Mouse (Mus musculus) hindbrain, embryonic 14.5 days (tissue): ENCODE data around the gene Arhgap40. TPM values are rescaled to one million over a fixed set of nuclear protein-coding genes. Genes with fewer than 3 reads are reported as not detected.

Source experiments
- ATAC-seq: fragments of 200-750 bp; cut with Nextera tagmentation; 2 replicates; pipeline ENCODE4 v1.8.0; 2017; ENCODE audit warnings: moderate number of reproducible peaks, mild to moderate bottlenecking, moderate TSS enrichment, moderate library complexity; ENCODE audit not compliant: low FRiP score
- DNase-seq: peaks from one replicate; pipeline ENCODE4 v3.0.0-alpha.2; 2015; ENCODE audit warnings: low spot score
- H3K27ac ChIP-seq: fragments of 300-500 bp; sonication (generic); 2 replicates; pipeline ENCODE4 v1.5.1; 2014; ENCODE audit warnings: mild to moderate bottlenecking, moderate library complexity
- H3K27me3 ChIP-seq: fragments of 300-500 bp; sonication (generic); 2 replicates; pipeline ENCODE4 v1.6.1; 2014; ENCODE audit warnings: mild to moderate bottlenecking, low read length, mixed read lengths; ENCODE audit not compliant: control insufficient read depth, insufficient read depth
- H3K36me3 ChIP-seq: fragments of 300-500 bp; sonication (generic); replicated peaks from 2 replicates; pipeline ENCODE4 v1.6.1; 2014; ENCODE audit not compliant: control insufficient read depth, insufficient read depth
- H3K4me1 ChIP-seq: fragments of 300-500 bp; sonication (generic); replicated peaks from 2 replicates; pipeline ENCODE4 v1.6.1; 2014; ENCODE audit warnings: antibody characterized with exemption, low read length, mixed read lengths; ENCODE audit not compliant: control insufficient read depth, insufficient read depth
- H3K4me2 ChIP-seq: fragments of 300-500 bp; sonication (generic); replicated peaks from 2 replicates; pipeline ENCODE4 v1.6.1; 2014; ENCODE audit warnings: mild to moderate bottlenecking, moderate library complexity
- H3K4me3 ChIP-seq: fragments of 300-500 bp; sonication (generic); replicated peaks from 2 replicates; pipeline ENCODE4 v1.5.1; 2014; ENCODE audit warnings: mild to moderate bottlenecking, low read length
- H3K9ac ChIP-seq: fragments of 300-500 bp; sonication (generic); 2 replicates; pipeline ENCODE4 v1.6.1; 2014
- H3K9me3 ChIP-seq: fragments of 300-500 bp; sonication (generic); 2 replicates; pipeline ENCODE4 v1.6.1; 2016; ENCODE audit warnings: low read length; ENCODE audit not compliant: control insufficient read depth
- WGBS: fragments of 180-500 bp; shearing (Covaris S2); extraction: QIAGEN DNeasy Blood & Tissue Kit; methylation state at CpG from one replicate; pipeline ENCODE4 v1.1.7; 2014; 5-methylcytosine and 5-hydroxymethylcytosine counted together
- polyA plus RNA-seq: library from polyadenylated mRNA; unstranded; fragments of >200 nt; fragmentation: Nextera tagmentation; extraction: Ambion mirVana; gene quantifications from 2 replicates; pipeline ENCODE4 v1.2.1, GENCODE M21; 2014

Gene Arhgap40
- polyA plus RNA-seq, 1 experiment from 2014 or later: 1.5 TPM

- Histone ChIP-seq H3K4me1 (peaks cover 34% of the 10 kb centered on the region), H3K9ac (no peak overlapping the region), H3K27me3 (peaks cover 17% of the 10 kb centered on the region; the same call in 1 of the 2 replicates), H3K27ac (peak overlapping the region; percentile 22), H3K9me3 (no peaks in the 10 kb centered on the region), H3K4me3 (no peak overlapping the region), H3K4me2 (peak overlapping the region; percentile 53; the same call in 1 of the 2 replicates), H3K36me3 (no peaks in the 10 kb centered on the region)
- DNase-seq (no peak), ATAC-seq (no peak)
- WGBS: 7% methylated on average over 5 of the region's 5 CpGs
These were observed 44.2 kb downstream of the Arhgap40 start for GRCm38 (mm10) chr2:158556750-158557149.

GRCm38 (mm10) chr2:158559945-158560344 is 47.3 kb downstream of the Arhgap40 start:
- Histone ChIP-seq H3K36me3 (no peaks in the 10 kb centered on the region), H3K4me2 (no peak overlapping the region), H3K27ac (peak overlapping the region; percentile 76; the same call in 1 of the 2 replicates), H3K4me3 (no peak overlapping the region), H3K9ac (no peak overlapping the region), H3K9me3 (no peaks in the 10 kb centered on the region), H3K27me3 (0 out of 2 replicates have a peak, but pooled peaks cover 6% of the 10 kb centered on the region), H3K4me1 (peaks cover 37% of the 10 kb centered on the region)
- WGBS: 18% methylated on average over 6 of the region's 6 CpGs
- no peak for DNase-seq
- no peak for ATAC-seq

- Histone ChIP-seq H3K27me3 (0 out of 2 replicates have a peak, but pooled peaks cover under 1% of the 10 kb centered on the region), H3K4me1 (peaks cover 31% of the 10 kb centered on the region), H3K36me3 (no peaks in the 10 kb centered on the region), H3K9me3 (no peaks in the 10 kb centered on the region), H3K9ac (0 out of 2 replicates have a peak overlapping the region, but pooled peaks have one; percentile 7), H3K4me2 (no peak overlapping the region), H3K27ac (peak overlapping the region; percentile 76), H3K4me3 (no peak overlapping the region)
- 21% methylated on average over 9 of the region's 9 CpGs for WGBS
- DNase-seq (no peak), ATAC-seq (no peak)
These were observed 48.2 kb downstream of the Arhgap40 start for GRCm38 (mm10) chr2:158560801-158561200.

GRCm38 (mm10) chr2:158561371-158562144 is 49.0 kb downstream of the Arhgap40 start:
- Histone ChIP-seq H3K4me3 (no peak overlapping the region), H3K27ac (peak overlapping the region; percentile 76), H3K4me1 (peaks cover 27% of the 10 kb centered on the region), H3K9me3 (no peaks in the 10 kb centered on the region), H3K9ac (0 out of 2 replicates have a peak overlapping the region, but pooled peaks have one; percentile 7), H3K4me2 (no peak overlapping the region), H3K36me3 (no peaks in the 10 kb centered on the region), H3K27me3 (no peaks in the 10 kb centered on the region)
- peak; percentile 66 for ATAC-seq
- DNase-seq: no peak
- WGBS: 48% methylated on average over 3 of the region's 3 CpGs

- DNase-seq: peak; percentile 69
- no peak overlapping the region for H3K9ac ChIP-seq
- ATAC-seq: peak; percentile 31; the same call in 1 of the 2 replicates
- peaks cover 12% of the 10 kb centered on the region for H3K4me1 ChIP-seq
- no peaks in the 10 kb centered on the region for H3K9me3 ChIP-seq
- no peaks in the 10 kb centered on the region for H3K36me3 ChIP-seq
- 24% methylated on average over 13 of the region's 13 CpGs for WGBS
- H3K27me3 ChIP-seq: peaks cover 3% of the 10 kb centered on the region; the same call in 1 of the 2 replicates
- no peak overlapping the region for H3K4me3 ChIP-seq
- H3K4me2 ChIP-seq: no peak overlapping the region
- H3K27ac ChIP-seq: 0 out of 2 replicates have a peak overlapping the region, but pooled peaks have one; percentile 38
These were observed 58.0 kb downstream of the Arhgap40 start for GRCm38 (mm10) chr2:158570421-158571081.

- WGBS: 32% methylated on average over 4 of the region's 4 CpGs
- DNase-seq: no peak
- Histone ChIP-seq H3K4me3 (no peak overlapping the region), H3K27me3 (0 out of 2 replicates have a peak, but pooled peaks cover 5% of the 10 kb centered on the region), H3K4me2 (no peak overlapping the region), H3K27ac (no peak overlapping the region), H3K4me1 (peaks cover 10% of the 10 kb centered on the region; the same call in 1 of the 2 replicates), H3K9ac (no peak overlapping the region), H3K9me3 (no peaks in the 10 kb centered on the region), H3K36me3 (no peaks in the 10 kb centered on the region)
- peak; percentile 70; the same call in 1 of the 2 replicates for ATAC-seq
These were observed 67.4 kb downstream of the Arhgap40 start for GRCm38 (mm10) chr2:158579979-158580378.

GRCm38 (mm10) chr2:158584621-158585358 is 72.2 kb downstream of the Arhgap40 start:
- DNase-seq: peak; percentile 54
- H3K27ac ChIP-seq: no peak overlapping the region
- WGBS: 14% methylated on average over 12 of the region's 12 CpGs

GRCm38 (mm10) chr2:158588524-158589271 is 76.1 kb downstream of the Arhgap40 start:
- Histone ChIP-seq H3K27ac (peak overlapping the region; percentile 58), H3K36me3 (no peaks in the 10 kb centered on the region), H3K9ac (no peak overlapping the region; the same call in 1 of the 2 replicates), H3K27me3 (no peaks in the 10 kb centered on the region), H3K4me3 (no peak overlapping the region), H3K4me2 (no peak overlapping the region), H3K4me1 (peaks cover 24% of the 10 kb centered on the region), H3K9me3 (no peaks in the 10 kb centered on the region)
- ATAC-seq (peak; percentile 61), DNase-seq (peak; percentile 52)
- 21% methylated on average over 8 of the region's 8 CpGs for WGBS

More at GRCm38 (mm10) chr2:158584621-158585358, 72.2 kb downstream of the Arhgap40 start:
- no peak overlapping the region for H3K9ac ChIP-seq
- H3K36me3 ChIP-seq: no peaks in the 10 kb centered on the region
- no peaks in the 10 kb centered on the region for H3K9me3 ChIP-seq
- no peak for ATAC-seq
- H3K27me3 ChIP-seq: 0 out of 2 replicates have a peak, but pooled peaks cover 5% of the 10 kb centered on the region
- H3K4me1 ChIP-seq: peaks cover 23% of the 10 kb centered on the region
- H3K4me3 ChIP-seq: no peak overlapping the region
- H3K4me2 ChIP-seq: no peak overlapping the region
